Mouse (Mus musculus): ENCODE measurements around the gene Tgm2. TPM values are rescaled to one million over a fixed set of nuclear protein-coding genes. Genes with fewer than 3 reads are reported as not detected.

Tgm2 gene
- total RNA-seq, 4 experiments from 2014 or later, result 58.1 to 75.3 (median 62.3) TPM

DNA sequence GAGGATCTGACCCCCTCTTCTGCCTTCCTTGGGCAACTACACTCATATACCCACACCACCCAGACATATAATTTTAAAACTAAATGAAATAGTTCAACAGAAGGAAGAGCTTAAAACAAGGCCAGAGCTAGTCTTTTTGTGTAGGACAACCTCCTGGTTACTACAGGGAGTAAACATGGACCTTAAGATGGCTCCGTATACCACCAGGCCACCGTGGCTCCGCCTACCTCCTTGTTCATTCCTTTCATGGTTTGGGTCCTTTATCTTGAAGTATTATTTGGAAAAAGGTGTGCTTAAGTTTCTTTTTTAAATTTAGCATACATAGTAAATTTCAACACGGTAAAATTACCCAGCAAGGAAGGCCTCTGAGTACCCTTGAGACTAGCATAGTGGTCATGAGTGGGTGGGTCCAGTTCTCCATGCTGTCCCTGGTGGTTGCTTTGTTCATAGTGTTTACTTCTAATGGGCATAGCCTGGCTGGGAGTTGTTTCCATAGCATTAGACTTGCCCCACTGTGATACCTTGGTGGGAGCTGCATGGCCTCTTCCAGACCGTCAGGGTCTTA, 78.9 kb downstream of the Tgm2 start:
- no peak for DNase-seq

DNA sequence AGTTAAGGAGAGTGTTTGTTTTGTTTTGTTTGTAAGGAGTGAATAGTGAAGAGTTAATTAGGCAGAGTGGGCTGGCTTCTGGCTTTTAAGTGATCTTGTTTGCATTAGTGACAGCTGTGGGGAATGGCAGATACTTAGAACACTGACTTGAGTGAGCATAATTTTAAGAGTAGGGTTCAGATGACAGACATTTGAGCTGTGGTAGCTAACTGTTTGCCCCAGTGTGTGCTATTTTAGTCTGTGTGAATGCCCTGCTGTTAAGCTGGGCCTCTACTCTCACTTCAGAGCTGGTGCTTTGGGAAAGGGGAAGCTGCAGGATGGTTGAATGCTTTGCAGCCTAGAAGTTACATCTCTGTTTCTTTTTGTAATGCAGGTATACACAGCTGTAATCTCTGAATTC, 79.8 kb downstream of the Tgm2 start:
- DNase-seq, result no peak

Other genes with a start within 250 kb of the Tgm2 start
- gene Vstm2l, start 231.8 kb downstream of the Tgm2 start, total RNA-seq (2022), result 1 to 10 TPM; 1.5 to 4.5 (median 2.4) TPM
- 10 to 100 TPM; 19.0 to 28.8 (median 26.1) TPM for gene Tti1, start 118.0 kb downstream of the Tgm2 start, total RNA-seq (2022)
- 10 to 100 TPM; 32.9 to 45.6 (median 40.1) TPM for gene Rprd1b, start 117.9 kb downstream of the Tgm2 start, total RNA-seq (2022)
- gene D630003M21Rik, start 82.8 kb upstream of the Tgm2 start, total RNA-seq (2022), result 1 to 10 TPM; 1.4 to 7.8 (median 4.4) TPM
- gene Bpi, start 111.7 kb upstream of the Tgm2 start, total RNA-seq (2022), result not detected
- gene Lbp, start 160.1 kb upstream of the Tgm2 start, total RNA-seq (2022), result 10 to 100 TPM; 17.7 to 53.5 (median 24.9) TPM
- gene Snhg11, start 229.2 kb upstream of the Tgm2 start, total RNA-seq (2022), result 10 to 100 TPM; 16.5 to 72.5 (median 44.2) TPM

Data from adrenal gland, adult 8-10 months (tissue).